Mouse (Mus musculus): ENCODE measurements around the gene Anapc7. TPM values are rescaled to one million over a fixed set of nuclear protein-coding genes. Genes with fewer than 3 reads are reported as not detected.

Gene Anapc7
- 10 to 100 TPM; 35.7 to 45.1 TPM for polyA plus RNA-seq (2012; fragmentation: generic; extraction: Trizol)

DNA sequence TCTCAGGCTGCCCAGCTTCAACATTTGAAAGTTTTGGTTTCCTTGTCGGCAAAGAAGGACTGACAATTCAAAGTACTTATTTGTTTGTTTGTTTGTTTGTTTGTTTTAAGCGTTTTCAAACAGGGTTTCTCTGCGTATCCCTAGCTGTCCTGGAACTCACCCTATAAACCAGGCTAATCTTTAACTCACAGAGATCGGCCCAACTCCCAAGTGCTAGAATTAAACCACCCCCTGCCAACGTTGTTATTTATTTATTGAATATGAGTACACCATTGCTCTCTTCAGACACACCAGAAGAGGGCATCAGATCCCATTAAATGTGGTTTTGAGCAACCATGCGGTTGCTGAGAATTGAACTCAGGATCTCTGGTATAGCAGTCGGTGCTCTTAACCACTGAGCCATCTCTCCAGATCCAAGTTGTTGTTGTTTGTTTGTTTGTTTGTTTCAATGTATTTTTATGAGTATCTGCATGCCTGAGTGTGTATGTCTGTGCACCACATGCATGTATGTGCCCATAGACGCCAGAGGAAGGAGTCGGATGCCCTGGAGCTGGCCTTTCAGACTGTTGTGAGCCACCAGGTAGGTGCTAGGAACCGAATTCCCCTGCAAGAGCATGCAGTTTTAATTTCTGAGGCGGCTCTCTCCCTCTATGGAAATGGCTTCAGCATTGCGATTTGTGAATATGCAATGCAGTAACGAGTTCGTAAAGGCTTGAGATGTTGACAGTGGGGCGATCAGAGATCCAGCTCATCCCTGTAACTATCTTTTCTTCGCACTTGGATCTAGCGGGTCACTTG lies at the start of gene Anapc7:
Anapc7 (plus strand) TSS at position 423 of the 798 bp plus-strand sequence.

DNA sequence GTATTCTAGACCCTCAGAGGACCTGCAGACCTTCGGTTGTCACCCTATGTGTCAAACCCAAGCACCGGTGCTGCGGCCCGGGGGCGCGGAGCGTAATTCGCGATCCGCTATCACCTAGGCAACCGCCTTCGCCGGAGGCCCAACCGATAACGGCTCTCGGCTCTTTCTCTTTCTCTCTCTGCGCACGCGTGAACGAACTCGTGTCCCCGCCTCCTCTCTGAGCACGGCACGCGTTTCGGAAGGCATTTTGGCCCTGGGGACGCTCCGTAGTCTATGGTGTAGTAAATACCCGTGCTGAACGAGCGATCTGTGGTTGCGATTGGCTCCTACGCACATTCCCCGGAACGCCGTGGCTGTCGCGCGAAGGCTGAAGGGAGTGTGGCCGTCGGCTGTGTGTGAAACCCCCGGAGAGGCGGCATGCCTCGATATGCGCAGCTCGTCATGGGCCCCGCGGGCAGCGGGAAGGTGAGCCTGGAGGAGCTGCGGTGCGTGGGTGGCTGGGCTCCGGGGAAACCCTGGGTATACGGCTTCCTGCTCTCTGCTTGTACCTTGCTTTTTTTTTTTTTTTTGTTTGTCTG lies 49.2 kb upstream of the Anapc7 start, which contains the start of gene Fam216a:
Fam216a (minus strand) TSS at position 173 of the 578 bp plus-strand sequence.

DNA sequence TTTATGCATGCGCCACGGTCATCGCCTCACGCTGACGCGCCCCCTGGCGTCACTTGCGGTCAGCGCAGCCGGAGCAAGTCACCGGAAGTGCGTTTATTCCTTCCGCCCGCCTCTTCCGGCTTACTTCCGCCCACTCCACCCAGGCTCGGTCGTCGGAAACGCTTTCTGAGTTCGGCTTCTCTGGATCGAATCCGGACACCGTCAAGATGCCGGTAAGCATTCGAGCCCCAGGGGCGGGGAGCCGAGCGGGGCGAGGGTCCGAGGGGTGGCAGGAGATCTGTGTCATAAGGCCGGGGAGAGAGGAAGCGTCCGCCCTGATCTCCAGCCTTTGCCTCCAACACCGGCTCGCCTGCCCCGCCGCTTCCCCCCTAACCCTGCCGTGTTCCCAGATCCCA lies 29.7 kb upstream of the Anapc7 start, which contains the start of gene Arpc3:
Arpc3 (plus strand) TSS at position 93 of the 395 bp plus-strand sequence.

Other genes with a start within 250 kb of the Anapc7 start
- gene Hvcn1, start 214.9 kb upstream of the Anapc7 start, polyA plus RNA-seq (2012; fragmentation: generic; extraction: Trizol): 1 to 10 TPM in 1 of 2 experiments, under 1 TPM in 1; 0.13 to 1.2 TPM
- 10 to 100 TPM in 1 of 2 experiments, 1 to 10 TPM in 1; 1.5 to 10.4 TPM for gene Tctn1, start 157.2 kb upstream of the Anapc7 start, polyA plus RNA-seq (2012; fragmentation: generic; extraction: Trizol)
- 1 to 10 TPM in 1 of 2 experiments, under 1 TPM in 1; 0.90 to 5.1 TPM for gene Pptc7, start 137.3 kb upstream of the Anapc7 start, polyA plus RNA-seq (2012; fragmentation: generic; extraction: Trizol)
- gene Rad9b, start 67.5 kb upstream of the Anapc7 start, polyA plus RNA-seq (2012; fragmentation: generic; extraction: Trizol): 1 to 10 TPM in 1 of 2 experiments, under 1 TPM in 1; 0.30 to 2.7 TPM
- gene Vps29, start 67.3 kb upstream of the Anapc7 start, polyA plus RNA-seq (2012; fragmentation: generic; extraction: Trizol): 10 to 100 TPM; 52.4 to 88.6 TPM
- 10 to 100 TPM in 1 of 2 experiments, 1 to 10 TPM in 1; 4.6 to 18.8 TPM for gene Gpn3, start 49.8 kb upstream of the Anapc7 start, polyA plus RNA-seq (2012; fragmentation: generic; extraction: Trizol)
- 10 to 100 TPM; 27.4 to 57.3 TPM for gene Fam216a, start 49.3 kb upstream of the Anapc7 start, polyA plus RNA-seq (2012; fragmentation: generic; extraction: Trizol)
- gene Arpc3, start 29.8 kb upstream of the Anapc7 start, polyA plus RNA-seq (2012; fragmentation: generic; extraction: Trizol): 100 to 1,000 TPM; 125 to 199 TPM
- gene Atp2a2, start 80.5 kb downstream of the Anapc7 start, polyA plus RNA-seq (2012; fragmentation: generic; extraction: Trizol): 10 to 100 TPM in 1 of 2 experiments, 1 to 10 TPM in 1; 6.6 to 33.2 TPM
- gene Ift81, start 192.8 kb downstream of the Anapc7 start, polyA plus RNA-seq (2012; fragmentation: generic; extraction: Trizol): 1 to 10 TPM in 1 of 2 experiments, under 1 TPM in 1; 0.49 to 6.4 TPM
- gene P2rx7, start 222.2 kb downstream of the Anapc7 start, polyA plus RNA-seq (2012; fragmentation: generic; extraction: Trizol): under 1 TPM; 0.25 to 0.57 TPM